Mouse (Mus musculus) small intestine, adult 2 months (tissue): ENCODE measurements around the gene Prodh2.

Experiments
- CTCF ChIP-seq: fragments of 200-500 bp; IDR thresholded peaks from 2 replicates; pipeline ENCODE4 v1.5.1; 2012; ENCODE audit warnings: low read depth, mild to moderate bottlenecking, control low read depth, inconsistent platforms, low read length, moderate library complexity, mixed read lengths; ENCODE audit not compliant: insufficient replicate concordance, insufficient read length; ENCODE audit errors: extremely low read depth
- POLR2A ChIP-seq: fragments of 200-500 bp; IDR thresholded peaks from 2 replicates; pipeline ENCODE4 v1.6.1; 2012; ENCODE audit warnings: low read depth, mild to moderate bottlenecking, control low read depth, inconsistent platforms, low read length, moderate library complexity

DNA sequence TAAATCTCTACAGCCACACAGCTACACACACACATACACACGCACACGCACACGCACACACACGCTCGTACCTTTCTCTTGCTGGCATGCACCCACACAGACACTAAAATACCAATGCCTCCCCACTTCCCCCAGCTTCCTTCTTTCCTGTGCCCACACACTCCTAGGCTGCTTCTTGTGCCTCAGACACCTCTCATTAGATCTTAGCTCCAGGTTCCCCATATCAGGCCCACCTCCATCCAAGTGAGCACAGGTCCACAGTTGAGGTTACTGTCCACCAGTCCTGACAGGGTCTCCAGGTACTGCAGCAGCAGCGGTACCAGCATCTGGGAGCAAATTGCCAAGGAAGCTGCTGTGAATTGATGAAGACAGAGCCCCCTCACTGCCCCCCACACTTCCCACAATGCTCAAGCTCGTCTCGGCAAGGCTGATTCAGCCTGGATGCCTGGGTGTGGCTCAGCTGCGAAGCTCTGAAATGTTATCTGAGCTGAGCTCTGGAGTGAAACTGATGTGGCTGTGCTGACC lies 37.9 kb downstream of the Prodh2 start:
- TF ChIP-seq CTCF (no peak), POLR2A (no peak)
